Mouse (Mus musculus) forebrain, postnatal 0 days (tissue): ENCODE data around the gene 5430419D17Rik. TPM values are rescaled to one million over a fixed set of nuclear protein-coding genes. Genes with fewer than 3 reads are reported as not detected.

ENCODE experiments used
- ATAC-seq: fragments of 200-750 bp; cut with Nextera tagmentation; 2 replicates; pipeline ENCODE4 v1.8.0; 2017; ENCODE audit warnings: mild to moderate bottlenecking, moderate library complexity
- DNase-seq: peaks from one replicate; pipeline ENCODE4 v3.0.0-alpha.2; 2015
- H3K27ac ChIP-seq: fragments of 300-500 bp; sonication (generic); 2 replicates; pipeline ENCODE4 v1.5.1; 2014; ENCODE audit warnings: low read depth, mild to moderate bottlenecking, antibody characterized with exemption, low read length, moderate library complexity, mixed read lengths
- H3K27me3 ChIP-seq: fragments of 300-500 bp; sonication (generic); 2 replicates; pipeline ENCODE4 v1.6.1; 2014; ENCODE audit warnings: mild to moderate bottlenecking, low read length, mixed read lengths; ENCODE audit not compliant: insufficient read depth
- H3K36me3 ChIP-seq: fragments of 300-500 bp; sonication (generic); 2 replicates; pipeline ENCODE4 v1.6.1; 2014; ENCODE audit warnings: mild to moderate bottlenecking, moderate library complexity; ENCODE audit not compliant: insufficient read depth
- H3K4me1 ChIP-seq: fragments of 300-500 bp; sonication (generic); 2 replicates; pipeline ENCODE4 v1.6.1; 2014; ENCODE audit warnings: antibody characterized with exemption; ENCODE audit not compliant: insufficient read depth
- H3K4me2 ChIP-seq: fragments of 300-500 bp; sonication (generic); 2 replicates; pipeline ENCODE4 v1.6.1; 2014; ENCODE audit warnings: low read depth, mild to moderate bottlenecking, moderate library complexity
- H3K4me3 ChIP-seq: fragments of 300-500 bp; sonication (generic); 2 replicates; pipeline ENCODE4 v1.5.1; 2014; ENCODE audit warnings: low read depth, low read length, mixed read lengths
- H3K9ac ChIP-seq: fragments of 300-500 bp; sonication (generic); 2 replicates; pipeline ENCODE4 v1.6.1; 2014; ENCODE audit warnings: mild to moderate bottlenecking
- H3K9me3 ChIP-seq: fragments of 300-500 bp; sonication (generic); 2 replicates; pipeline ENCODE4 v1.6.1; 2016; ENCODE audit warnings: low read length
- CTCF ChIP-seq: sonication (generic); IDR thresholded peaks from 2 replicates; pipeline ENCODE4 v1.5.1; 2016; ENCODE audit warnings: antibody characterized with exemption, control low read depth, low read depth
- WGBS: fragments of 180-500 bp; shearing (Covaris S2); extraction: QIAGEN DNeasy Blood & Tissue Kit; methylation state at CpG from one replicate; pipeline ENCODE4 v1.1.7; 2014; 5-methylcytosine and 5-hydroxymethylcytosine counted together
- polyA plus RNA-seq: library from polyadenylated mRNA; unstranded; fragments of >200 nt; fragmentation: Nextera tagmentation; extraction: Ambion mirVana; gene quantifications from 2 replicates; pipeline ENCODE4 v1.2.1, GENCODE M21; 2015
- total RNA-seq: library from RNA; depleted of rRNA; stranded (reverse); fragments of >200 nt; gene quantifications from 2 replicates; pipeline ENCODE4 v1.2.3, GENCODE M21; 2014

Gene 5430419D17Rik
- total and polyA plus RNA-seq, 2 experiments from 2014 or later: 0.02 to 0.19 TPM

- no peak for TF ChIP-seq CTCF
- DNase-seq (no peak), ATAC-seq (no peak)
- Histone ChIP-seq H3K9ac (no peak overlapping the region), H3K4me2 (no peak overlapping the region), H3K4me3 (no peak overlapping the region), H3K27ac (no peak overlapping the region), H3K4me1 (no peaks in the 10 kb centered on the region), H3K9me3 (no peaks in the 10 kb centered on the region), H3K36me3 (no peaks in the 10 kb centered on the region), H3K27me3 (no peaks in the 10 kb centered on the region)
- WGBS: 91% methylated on average over 5 of the region's 5 CpGs
Measured at GRCm38 (mm10) chr7:131256841-131257240, 82.6 kb downstream of the 5430419D17Rik start.

- Histone ChIP-seq H3K4me1 (no peaks in the 10 kb centered on the region), H3K27me3 (no peaks in the 10 kb centered on the region), H3K9me3 (no peaks in the 10 kb centered on the region), H3K9ac (no peak overlapping the region), H3K27ac (no peak overlapping the region), H3K36me3 (no peaks in the 10 kb centered on the region), H3K4me3 (no peak overlapping the region), H3K4me2 (no peak overlapping the region)
- DNase-seq: no peak
- no peak for ATAC-seq
- 54% methylated on average over 1 of the region's 1 CpGs for WGBS
- TF ChIP-seq CTCF: no peak
Measured at GRCm38 (mm10) chr7:131257309-131257708, 83.1 kb downstream of the 5430419D17Rik start.

GRCm38 (mm10) chr7:131260946-131261345 lies 86.7 kb downstream of the 5430419D17Rik start:
- Histone ChIP-seq H3K36me3 (no peaks in the 10 kb centered on the region), H3K4me1 (no peaks in the 10 kb centered on the region), H3K27me3 (no peaks in the 10 kb centered on the region), H3K27ac (no peak overlapping the region), H3K4me3 (no peak overlapping the region), H3K4me2 (no peak overlapping the region), H3K9ac (no peak overlapping the region), H3K9me3 (no peaks in the 10 kb centered on the region)
- no peak for TF ChIP-seq CTCF
- DNase-seq: no peak
- ATAC-seq: no peak
- WGBS: 40% methylated on average over 6 of the region's 6 CpGs

GRCm38 (mm10) chr7:131264251-131264650 lies 90.0 kb downstream of the 5430419D17Rik start:
- WGBS: 90% methylated on average over 4 of the region's 4 CpGs

GRCm38 (mm10) chr7:131265851-131266250 lies 91.6 kb downstream of the 5430419D17Rik start:
- ATAC-seq (no peak), DNase-seq (no peak)
- no peak for TF ChIP-seq CTCF
- H3K27me3 ChIP-seq: no peaks in the 10 kb centered on the region
- 72% methylated on average over 4 of the region's 4 CpGs for WGBS
- H3K4me3 ChIP-seq: no peak overlapping the region
- H3K4me1 ChIP-seq: no peaks in the 10 kb centered on the region
- H3K9me3 ChIP-seq: no peaks in the 10 kb centered on the region
- no peak overlapping the region for H3K4me2 ChIP-seq
- no peak overlapping the region for H3K27ac ChIP-seq
- H3K36me3 ChIP-seq: no peaks in the 10 kb centered on the region
- no peak overlapping the region for H3K9ac ChIP-seq

More at GRCm38 (mm10) chr7:131264251-131264650, 90.0 kb downstream of the 5430419D17Rik start:
- no peak overlapping the region for H3K9ac ChIP-seq
- H3K27me3 ChIP-seq: no peaks in the 10 kb centered on the region
- no peak overlapping the region for H3K4me3 ChIP-seq
- no peak overlapping the region for H3K4me2 ChIP-seq
- no peak for TF ChIP-seq CTCF
- H3K9me3 ChIP-seq: no peaks in the 10 kb centered on the region
- no peaks in the 10 kb centered on the region for H3K36me3 ChIP-seq
- H3K27ac ChIP-seq: no peak overlapping the region
- DNase-seq (no peak), ATAC-seq (no peak)
- H3K4me1 ChIP-seq: no peaks in the 10 kb centered on the region

- Histone ChIP-seq H3K9ac (no peak overlapping the region), H3K4me2 (no peak overlapping the region), H3K9me3 (no peaks in the 10 kb centered on the region), H3K4me1 (no peaks in the 10 kb centered on the region), H3K4me3 (no peak overlapping the region), H3K36me3 (no peaks in the 10 kb centered on the region), H3K27ac (no peak overlapping the region), H3K27me3 (no peaks in the 10 kb centered on the region)
- ATAC-seq: no peak
- 79% methylated on average over 8 of the region's 8 CpGs for WGBS
- no peak; the same call in 1 of the 2 replicates for TF ChIP-seq CTCF
- no peak for DNase-seq
Measured at GRCm38 (mm10) chr7:131297151-131297550, 122.9 kb downstream of the 5430419D17Rik start.

GRCm38 (mm10) chr7:131303340-131303739 lies 129.1 kb downstream of the 5430419D17Rik start:
- no peak for TF ChIP-seq CTCF
- H3K9ac ChIP-seq: no peak overlapping the region
- no peaks in the 10 kb centered on the region for H3K36me3 ChIP-seq
- no peaks in the 10 kb centered on the region for H3K9me3 ChIP-seq
- H3K4me1 ChIP-seq: no peaks in the 10 kb centered on the region
- H3K4me3 ChIP-seq: no peak overlapping the region
- DNase-seq (no peak), ATAC-seq (no peak)
- H3K27ac ChIP-seq: no peak overlapping the region
- H3K4me2 ChIP-seq: no peak overlapping the region
- H3K27me3 ChIP-seq: no peaks in the 10 kb centered on the region
- WGBS: 80% methylated on average over 8 of the region's 8 CpGs

GRCm38 (mm10) chr7:131306733-131307132 lies 132.5 kb downstream of the 5430419D17Rik start:
- Histone ChIP-seq H3K4me1 (no peaks in the 10 kb centered on the region), H3K36me3 (no peaks in the 10 kb centered on the region), H3K27ac (no peak overlapping the region), H3K4me3 (no peak overlapping the region), H3K9me3 (no peaks in the 10 kb centered on the region), H3K9ac (no peak overlapping the region), H3K27me3 (no peaks in the 10 kb centered on the region), H3K4me2 (no peak overlapping the region)
- 78% methylated on average over 5 of the region's 5 CpGs for WGBS
- ATAC-seq (no peak), DNase-seq (no peak)
- TF ChIP-seq CTCF: no peak
